Mouse (Mus musculus) induced T-regulatory cell, adult 2 months (primary cell): ENCODE measurements around the gene Hif3a.

Source experiments
- DNase-seq: peaks from one replicate; pipeline ENCODE4 v3.0.0-alpha.2; 2012; ENCODE audit warnings: low read depth

Hif3a gene

GRCm38 (mm10) chr7:17024814-17025504 lies 37.3 kb downstream of the Hif3a start:
- DNase-seq, result peak; percentile 69

- no peak for DNase-seq
These were observed 38.1 kb downstream of the Hif3a start for GRCm38 (mm10) chr7:17024141-17024540.

- DNase-seq, result no peak
These were observed 38.5 kb downstream of the Hif3a start for GRCm38 (mm10) chr7:17023701-17024100.

- DNase-seq, result no peak
These were observed 40.1 kb downstream of the Hif3a start for GRCm38 (mm10) chr7:17022176-17022575.

GRCm38 (mm10) chr7:17019426-17020166 lies 42.6 kb downstream of the Hif3a start:
- DNase-seq, result no peak

GRCm38 (mm10) chr7:17017921-17018320 lies 44.3 kb downstream of the Hif3a start:
- DNase-seq, result no peak

GRCm38 (mm10) chr7:17017036-17017435 lies 45.2 kb downstream of the Hif3a start:
- DNase-seq, result no peak

- DNase-seq, result no peak
These were observed 46.8 kb downstream of the Hif3a start for GRCm38 (mm10) chr7:17015381-17015780.

- DNase-seq, result no peak
These were observed 50.2 kb downstream of the Hif3a start for GRCm38 (mm10) chr7:17011909-17012590.

GRCm38 (mm10) chr7:17010010-17010347 lies 52.2 kb downstream of the Hif3a start:
- DNase-seq, result no peak

- peak; percentile 61 for DNase-seq
These were observed 52.8 kb downstream of the Hif3a start for GRCm38 (mm10) chr7:17009326-17010009.

- DNase-seq, result peak; percentile 66
These were observed 54.9 kb downstream of the Hif3a start for GRCm38 (mm10) chr7:17007300-17007699.

GRCm38 (mm10) chr7:17004716-17005115 lies 57.5 kb downstream of the Hif3a start:
- no peak for DNase-seq

- DNase-seq, result no peak
These were observed 58.8 kb downstream of the Hif3a start for GRCm38 (mm10) chr7:17003230-17003960.

- peak; percentile 94 for DNase-seq
These were observed 59.6 kb downstream of the Hif3a start for GRCm38 (mm10) chr7:17002375-17003195.

GRCm38 (mm10) chr7:16999650-17000049 lies 62.6 kb downstream of the Hif3a start:
- DNase-seq, result peak; percentile 88

GRCm38 (mm10) chr7:16999233-16999632 lies 63.0 kb downstream of the Hif3a start:
- DNase-seq, result no peak

GRCm38 (mm10) chr7:16995345-16995744 lies 66.9 kb downstream of the Hif3a start:
- DNase-seq, result no peak

GRCm38 (mm10) chr7:16994400-16994799 lies 67.8 kb downstream of the Hif3a start:
- DNase-seq, result no peak

- DNase-seq, result no peak
These were observed 68.4 kb downstream of the Hif3a start for GRCm38 (mm10) chr7:16993651-16994399.
